Mouse (Mus musculus): ENCODE results near the gene Eif4e3. TPM values are rescaled to one million over a fixed set of nuclear protein-coding genes. Genes with fewer than 3 reads are reported as not detected.

Gene Eif4e3
- polyA plus RNA-seq, 1 experiment, result 2.6 TPM

DNA sequence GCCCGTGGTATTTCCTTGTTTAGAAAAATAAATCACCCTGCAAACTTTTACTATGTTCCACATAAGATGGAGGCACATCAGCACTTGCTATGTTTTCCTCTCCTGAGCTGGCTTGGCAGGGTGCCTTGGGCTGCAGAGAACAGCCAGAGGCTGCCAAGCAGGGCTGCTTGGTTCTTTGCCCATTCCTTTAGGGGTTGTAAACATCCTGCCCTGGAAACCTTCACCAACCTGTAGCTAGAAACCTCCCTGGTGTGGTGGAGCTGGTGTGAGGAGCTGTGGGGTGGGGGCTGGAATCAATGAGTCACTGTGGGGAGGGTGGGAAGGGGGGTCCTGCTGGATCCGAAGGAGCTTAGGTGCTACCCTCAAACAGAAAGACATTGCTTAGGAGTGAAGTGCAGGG, 61.8 kb downstream of the Eif4e3 start:
- Histone ChIP-seq H3K4me3 (ENCODE audit: low read depth, low read length) (no peak overlapping the region), H3K36me3 (ENCODE audit: control insufficient read depth, insufficient read depth, low read length) (no peaks in the 10 kb centered on the region), H3K4me1 (ENCODE audit: control insufficient read depth, insufficient read depth, insufficient read length, low read length) (no peaks in the 10 kb centered on the region), H3K27ac (ENCODE audit: insufficient read depth, low read depth, low read length) (no peak overlapping the region), H3K27me3 (ENCODE audit: control insufficient read depth, insufficient read depth, low read length) (no peaks in the 10 kb centered on the region)
- 47% methylated on average over 2 of the region's 2 CpGs for WGBS
- no peak for TF ChIP-seq POLR2A (IDR thresholded peaks at IDR 0.05; ENCODE audit: low read depth, low read length)
- no peak for TF ChIP-seq CTCF (IDR thresholded peaks at IDR 0.05; ENCODE audit: extremely low read depth, insufficient read length, insufficient replicate concordance, low read depth, low read length)

DNA sequence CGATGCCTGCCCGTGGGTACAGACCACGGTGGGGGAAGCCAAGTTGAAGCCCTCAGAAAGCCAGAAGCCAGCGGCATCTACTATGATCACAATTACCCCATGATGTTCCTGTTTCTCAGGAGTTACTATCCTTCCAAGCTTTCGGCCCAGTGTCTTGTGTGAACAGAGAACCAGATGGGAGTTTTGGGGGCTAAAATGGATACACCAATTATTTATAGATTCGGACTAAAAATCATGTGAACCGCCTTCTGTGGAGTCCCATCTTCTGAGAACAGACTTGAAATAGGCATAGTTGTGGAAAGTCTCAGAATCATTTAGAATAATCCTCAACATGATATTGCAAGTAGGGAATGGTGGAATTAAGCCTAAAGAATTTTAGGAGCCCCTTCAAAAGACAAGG, 64.1 kb downstream of the Eif4e3 start:
- H3K36me3 ChIP-seq (ENCODE audit: control insufficient read depth, insufficient read depth, low read length), result no peaks in the 10 kb centered on the region
- 87% methylated on average over 7 of the region's 7 CpGs for WGBS
- H3K4me1 ChIP-seq (ENCODE audit: control insufficient read depth, insufficient read depth, insufficient read length, low read length), result no peaks in the 10 kb centered on the region
- no peak for TF ChIP-seq POLR2A (IDR thresholded peaks at IDR 0.05; ENCODE audit: low read depth, low read length)
- TF ChIP-seq CTCF (IDR thresholded peaks at IDR 0.05; ENCODE audit: extremely low read depth, insufficient read length, insufficient replicate concordance, low read depth, low read length), result no peak
- no peaks in the 10 kb centered on the region for H3K27me3 ChIP-seq (ENCODE audit: control insufficient read depth, insufficient read depth, low read length)
- no peak overlapping the region for H3K4me3 ChIP-seq (ENCODE audit: low read depth, low read length)
- no peak overlapping the region for H3K27ac ChIP-seq (ENCODE audit: insufficient read depth, low read depth, low read length)

DNA sequence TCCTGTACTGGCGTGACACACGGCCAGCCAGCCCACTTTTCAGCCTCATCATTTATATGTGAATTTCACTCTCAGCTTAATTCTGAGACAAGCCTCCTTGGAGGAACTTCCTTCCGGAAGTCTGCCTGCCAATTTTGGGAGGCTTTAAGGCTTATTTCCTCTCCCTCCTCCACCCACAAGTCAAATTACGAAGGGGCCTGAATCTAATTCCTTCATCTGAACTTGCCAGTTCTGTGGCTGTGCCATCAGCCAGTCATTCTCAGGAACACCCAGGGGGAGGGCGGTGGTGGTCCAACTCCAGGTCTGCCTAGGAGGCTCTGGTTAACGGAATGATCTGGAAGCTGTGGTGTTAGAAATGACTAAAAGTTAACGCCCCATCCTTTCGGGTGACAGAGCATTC, 65.7 kb downstream of the Eif4e3 start:
- no peak overlapping the region for H3K4me3 ChIP-seq (ENCODE audit: low read depth, low read length)
- H3K27ac ChIP-seq (ENCODE audit: insufficient read depth, low read depth, low read length), result no peak overlapping the region
- no peak for TF ChIP-seq CTCF (IDR thresholded peaks at IDR 0.05; ENCODE audit: extremely low read depth, insufficient read length, insufficient replicate concordance, low read depth, low read length)
- H3K36me3 ChIP-seq (ENCODE audit: control insufficient read depth, insufficient read depth, low read length), result no peaks in the 10 kb centered on the region
- no peaks in the 10 kb centered on the region for H3K4me1 ChIP-seq (ENCODE audit: control insufficient read depth, insufficient read depth, insufficient read length, low read length)
- WGBS, result 71% methylated on average over 8 of the region's 8 CpGs
- H3K27me3 ChIP-seq (ENCODE audit: control insufficient read depth, insufficient read depth, low read length), result no peaks in the 10 kb centered on the region

DNA sequence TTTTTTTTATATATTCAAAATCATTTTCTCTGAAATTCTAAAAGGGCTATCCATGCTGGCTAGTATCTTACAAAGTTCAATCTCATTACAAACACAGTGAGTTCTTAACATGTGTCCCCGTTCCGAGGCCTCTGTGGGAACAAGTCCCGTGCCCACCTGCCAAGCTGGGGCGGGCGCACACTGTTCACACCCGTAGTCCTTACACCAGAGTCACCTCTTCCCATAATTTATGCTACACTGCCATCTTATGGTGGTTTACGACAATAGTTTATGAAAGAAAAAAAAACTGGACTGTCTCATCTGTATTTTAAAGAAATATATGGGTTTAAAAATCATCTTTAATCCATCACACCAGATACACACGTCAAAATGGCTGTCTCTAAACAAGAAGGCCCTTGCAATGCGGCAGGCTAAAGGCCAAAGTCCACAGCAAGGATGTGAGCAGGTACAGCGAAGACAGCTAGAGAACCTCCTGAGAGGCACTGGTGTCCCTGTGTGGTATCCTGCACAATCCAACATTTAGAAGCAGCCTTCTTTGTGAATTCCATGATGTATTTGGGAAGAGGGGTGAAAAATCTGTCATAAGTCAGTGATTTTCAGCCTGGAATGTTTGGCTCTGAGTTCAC, 66.3 kb downstream of the Eif4e3 start:
- Histone ChIP-seq H3K36me3 (ENCODE audit: control insufficient read depth, insufficient read depth, low read length) (no peaks in the 10 kb centered on the region), H3K4me3 (ENCODE audit: low read depth, low read length) (no peak overlapping the region), H3K27me3 (ENCODE audit: control insufficient read depth, insufficient read depth, low read length) (no peaks in the 10 kb centered on the region), H3K27ac (ENCODE audit: insufficient read depth, low read depth, low read length) (no peak overlapping the region), H3K4me1 (ENCODE audit: control insufficient read depth, insufficient read depth, insufficient read length, low read length) (no peaks in the 10 kb centered on the region)
- TF ChIP-seq POLR2A (IDR thresholded peaks at IDR 0.05; ENCODE audit: low read depth, low read length) (no peak), CTCF (IDR thresholded peaks at IDR 0.05; ENCODE audit: extremely low read depth, insufficient read length, insufficient replicate concordance, low read depth, low read length) (peak; percentile 45; the same call in 1 of the 2 replicates)
- 11% methylated on average over 10 of the region's 10 CpGs for WGBS

DNA sequence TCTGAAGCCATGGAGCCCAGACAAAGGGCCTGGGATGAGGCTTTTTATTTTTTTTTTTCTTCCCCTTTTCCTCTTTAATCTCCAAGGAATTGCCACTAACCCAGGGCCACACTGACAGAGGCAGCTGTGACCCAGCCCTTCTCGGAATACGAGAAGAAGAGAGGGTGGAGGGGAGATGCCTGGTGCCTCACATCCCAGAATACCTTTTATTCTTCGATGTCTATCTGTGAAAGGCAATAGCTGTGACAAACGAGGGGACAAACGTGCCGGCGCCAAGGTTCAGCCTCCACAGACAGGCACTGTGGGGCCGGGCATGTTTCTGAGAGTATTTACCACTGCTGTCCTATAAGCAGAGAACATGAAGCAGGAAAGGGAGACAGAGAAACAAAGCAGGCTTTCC, 66.9 kb downstream of the Eif4e3 start:
- 43% methylated on average over 8 of the region's 8 CpGs for WGBS
- TF ChIP-seq POLR2A (IDR thresholded peaks at IDR 0.05; ENCODE audit: low read depth, low read length) (no peak), CTCF (IDR thresholded peaks at IDR 0.05; ENCODE audit: extremely low read depth, insufficient read length, insufficient replicate concordance, low read depth, low read length) (no peak)
- no peaks in the 10 kb centered on the region for H3K4me1 ChIP-seq (ENCODE audit: control insufficient read depth, insufficient read depth, insufficient read length, low read length)
- no peak overlapping the region for H3K4me3 ChIP-seq (ENCODE audit: low read depth, low read length)
- no peaks in the 10 kb centered on the region for H3K36me3 ChIP-seq (ENCODE audit: control insufficient read depth, insufficient read depth, low read length)
- no peaks in the 10 kb centered on the region for H3K27me3 ChIP-seq (ENCODE audit: control insufficient read depth, insufficient read depth, low read length)
- no peak overlapping the region for H3K27ac ChIP-seq (ENCODE audit: insufficient read depth, low read depth, low read length)

DNA sequence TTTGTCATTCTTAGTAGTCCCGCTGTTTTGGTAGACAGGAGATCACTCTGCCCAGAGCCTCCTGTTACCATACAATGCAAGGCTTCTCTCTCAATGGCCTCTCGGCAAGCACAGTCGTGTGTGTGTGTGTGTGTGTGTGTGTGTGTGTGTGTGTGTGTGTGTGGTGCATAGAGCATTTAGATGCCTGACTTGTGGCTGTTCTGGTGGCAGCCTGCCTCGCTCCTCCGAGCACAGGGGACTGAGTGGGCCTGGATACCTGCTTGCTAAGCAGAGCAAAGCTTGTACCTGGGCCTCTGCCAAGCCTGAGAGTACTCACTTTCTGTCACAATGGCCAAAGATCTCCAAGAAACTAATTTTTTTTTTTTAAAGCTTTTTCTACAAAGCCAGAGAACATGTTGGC, 67.3 kb downstream of the Eif4e3 start:
- Histone ChIP-seq H3K4me3 (ENCODE audit: low read depth, low read length) (no peak overlapping the region), H3K36me3 (ENCODE audit: control insufficient read depth, insufficient read depth, low read length) (no peaks in the 10 kb centered on the region), H3K27me3 (ENCODE audit: control insufficient read depth, insufficient read depth, low read length) (no peaks in the 10 kb centered on the region), H3K27ac (ENCODE audit: insufficient read depth, low read depth, low read length) (no peak overlapping the region), H3K4me1 (ENCODE audit: control insufficient read depth, insufficient read depth, insufficient read length, low read length) (no peaks in the 10 kb centered on the region)
- WGBS, result 83% methylated on average over 5 of the region's 5 CpGs
- no peak for TF ChIP-seq CTCF (IDR thresholded peaks at IDR 0.05; ENCODE audit: extremely low read depth, insufficient read length, insufficient replicate concordance, low read depth, low read length)
- no peak for TF ChIP-seq POLR2A (IDR thresholded peaks at IDR 0.05; ENCODE audit: low read depth, low read length)

DNA sequence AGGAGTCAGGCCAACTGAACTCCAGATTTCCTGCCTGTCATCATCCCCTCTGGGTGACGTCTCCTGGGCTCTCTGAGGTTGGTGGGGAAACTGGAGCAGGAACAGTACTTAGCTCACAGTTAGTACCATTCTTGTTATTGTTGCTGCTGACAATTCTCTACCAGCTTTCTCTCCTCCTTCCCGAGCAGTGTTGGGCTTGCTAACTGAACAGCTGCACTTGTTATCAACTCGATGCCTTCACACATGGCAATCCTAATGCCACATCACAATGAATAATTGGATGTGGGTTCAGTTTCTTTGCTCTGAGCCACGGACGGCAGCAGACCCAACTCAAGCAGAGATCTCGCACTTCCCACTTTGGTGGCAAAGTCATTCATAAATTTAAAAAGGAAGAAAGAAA, 89.5 kb downstream of the Eif4e3 start:
- Histone ChIP-seq H3K36me3 (ENCODE audit: control insufficient read depth, insufficient read depth, low read length) (no peaks in the 10 kb centered on the region), H3K4me1 (ENCODE audit: control insufficient read depth, insufficient read depth, insufficient read length, low read length) (no peaks in the 10 kb centered on the region), H3K27ac (ENCODE audit: insufficient read depth, low read depth, low read length) (no peak overlapping the region), H3K4me3 (ENCODE audit: low read depth, low read length) (no peak overlapping the region), H3K27me3 (ENCODE audit: control insufficient read depth, insufficient read depth, low read length) (no peaks in the 10 kb centered on the region)
- TF ChIP-seq CTCF (IDR thresholded peaks at IDR 0.05; ENCODE audit: extremely low read depth, insufficient read length, insufficient replicate concordance, low read depth, low read length), result no peak
- TF ChIP-seq POLR2A (IDR thresholded peaks at IDR 0.05; ENCODE audit: low read depth, low read length), result no peak
- WGBS, result 67% methylated on average over 6 of the region's 6 CpGs

Data from small intestine, adult 2 months (tissue).